Mouse (Mus musculus) CH12.LX (cell line): ENCODE measurements around the gene Npat. TPM values are rescaled to one million over a fixed set of nuclear protein-coding genes. Genes with fewer than 3 reads are reported as not detected.

Experiments
- DNase-seq: peaks from one replicate; pipeline ENCODE4 v3.0.0-alpha.2; 2013; ENCODE audit errors: extremely low read depth
- H3K27ac ChIP-seq: 2 replicates; pipeline ENCODE4 v1.5.1; 2012; ENCODE audit warnings: low read depth, mild to moderate bottlenecking, control low read depth, moderate library complexity; ENCODE audit not compliant: insufficient read depth
- H3K27me3 ChIP-seq: replicated peaks from 2 replicates; pipeline ENCODE3; 2012; ENCODE audit warnings: inconsistent platforms
- H3K36me3 ChIP-seq, 2 experiments: replicated peaks in 1 of 2; 2 replicates each; pipeline versions ENCODE3 to v1.6.1; 2012; ENCODE audit warnings: inconsistent platforms in 1 of 2, low read length in 1 of 2, mild to moderate bottlenecking in 1 of 2, mixed read lengths in 1 of 2, moderate library complexity in 1 of 2; ENCODE audit not compliant: control insufficient read depth in 1 of 2, insufficient read depth in 1 of 2
- H3K4me1 ChIP-seq, 2 experiments: 2 replicates each; pipeline ENCODE4 v1.6.1; 2012; ENCODE audit warnings: inconsistent platforms in 1 of 2, moderate library complexity in 1 of 2; ENCODE audit not compliant: insufficient read depth in 2 of 2, control insufficient read depth in 1 of 2
- H3K4me2 ChIP-seq: 2 replicates; pipeline ENCODE4 v1.6.1; 2012; ENCODE audit warnings: low read depth, mild to moderate bottlenecking, control low read depth; ENCODE audit not compliant: poor library complexity, insufficient read depth, severe bottlenecking
- H3K4me3 ChIP-seq, 3 experiments: fragments of 150-350 bp in 1 of 3; sonication (generic) in 1 of 3; replicated peaks in 1 of 3; 2 replicates each; pipeline versions ENCODE3 to v1.5.1; 2011 to 2012; ENCODE audit warnings: low read depth in 2 of 3, low read length in 2 of 3, mild to moderate bottlenecking in 2 of 3, moderate library complexity in 2 of 3, control low read depth in 1 of 3, improper control_type of control experiment in 1 of 3, inconsistent platforms in 1 of 3, mixed read lengths in 1 of 3; ENCODE audit not compliant: poor library complexity in 1 of 3
- H3K79me2 ChIP-seq: replicated peaks from 2 replicates; pipeline ENCODE4 v1.6.1; 2012; ENCODE audit warnings: mild to moderate bottlenecking, moderate library complexity; ENCODE audit not compliant: control insufficient read depth, poor library complexity, insufficient read depth, severe bottlenecking; ENCODE audit errors: extremely low read depth
- H3K9ac ChIP-seq: 2 replicates; pipeline ENCODE4 v1.6.1; 2012; ENCODE audit warnings: low read depth, mild to moderate bottlenecking, control low read depth, moderate library complexity; ENCODE audit not compliant: insufficient read depth
- H3K9me3 ChIP-seq: replicated peaks from 2 replicates; pipeline ENCODE3; 2012; ENCODE audit warnings: low read length, inconsistent platforms, mixed read lengths
- CHD1 ChIP-seq: IDR thresholded peaks from 2 replicates; pipeline ENCODE4 v1.6.1; 2012; ENCODE audit warnings: low read depth, low read length, improper control_type of control experiment, inconsistent platforms
- ETS1 ChIP-seq: conservative IDR thresholded peaks from 2 replicates; pipeline ENCODE4 v1.6.1; 2012; ENCODE audit warnings: low read depth, mild to moderate bottlenecking, inconsistent platforms, low read length, improper control_type of control experiment, moderate library complexity
- HCFC1 ChIP-seq: IDR thresholded peaks from 2 replicates; pipeline ENCODE4 v1.6.1; 2012; ENCODE audit warnings: low read depth, mild to moderate bottlenecking, inconsistent platforms, low read length, improper control_type of control experiment
- MAFK ChIP-seq: IDR thresholded peaks from 2 replicates; pipeline ENCODE4 v1.6.1; 2011; ENCODE audit warnings: low read length, improper control_type of control experiment; ENCODE audit not compliant: insufficient replicate concordance
- NELFE ChIP-seq: IDR thresholded peaks from 2 replicates; pipeline ENCODE4 v1.6.1; 2011; ENCODE audit warnings: low read depth, low read length, improper control_type of control experiment
- NRF1 ChIP-seq: IDR thresholded peaks from 2 replicates; pipeline ENCODE4 v1.6.1; 2014; ENCODE audit warnings: low read depth, mild to moderate bottlenecking, inconsistent platforms, low read length, improper control_type of control experiment, moderate library complexity
- RAD21 ChIP-seq: IDR thresholded peaks from 2 replicates; pipeline ENCODE4 v1.6.1; 2011; ENCODE audit warnings: low read depth, mild to moderate bottlenecking, low read length, improper control_type of control experiment, moderate library complexity
- SIN3A ChIP-seq: IDR thresholded peaks from 2 replicates; pipeline ENCODE4 v1.6.1; 2012; ENCODE audit warnings: low read length, improper control_type of control experiment, inconsistent platforms
- TBP ChIP-seq: conservative IDR thresholded peaks from 2 replicates; pipeline ENCODE4 v1.6.1; 2011; ENCODE audit warnings: low read depth, low read length, improper control_type of control experiment
- TCF12 ChIP-seq: IDR thresholded peaks from 2 replicates; pipeline ENCODE4 v1.6.1; 2014; ENCODE audit warnings: low read depth, mild to moderate bottlenecking, inconsistent platforms, low read length, improper control_type of control experiment
- UBTF ChIP-seq: IDR thresholded peaks from 2 replicates; pipeline ENCODE4 v1.6.1; 2012; ENCODE audit warnings: low read depth, mild to moderate bottlenecking, inconsistent platforms, low read length, improper control_type of control experiment, moderate library complexity
- ZKSCAN1 ChIP-seq: IDR thresholded peaks from 2 replicates; pipeline ENCODE4 v1.6.1; 2012; ENCODE audit warnings: low read depth, inconsistent platforms, low read length, improper control_type of control experiment, borderline replicate concordance
- ZNF384 ChIP-seq: IDR thresholded peaks from 2 replicates; pipeline ENCODE4 v1.6.1; 2012; ENCODE audit warnings: low read depth, low read length, improper control_type of control experiment, inconsistent platforms
- dilution Hi-C: fragments of 300-500 bp; cut with MboI; formaldehyde crosslinking; loops from 2 replicates; pipeline ENCODE4 v1.14.3; 2020; ENCODE audit warnings: low sequenced_read_pairs; ENCODE audit not compliant: extremely low pct_unique_long_range_greater_than_20kb, extremely low pct_ligation_motif_present
- in situ Hi-C: fragments of 300-500 bp; cut with MboI; formaldehyde crosslinking; loops from 3 replicates; pipeline ENCODE4 v1.14.3; 2019; ENCODE audit warnings: low sequenced_read_pairs, low pct_ligation_motif_present, low pct_unique_long_range_greater_than_20kb, mixed read lengths
- polyA plus RNA-seq: library from polyadenylated mRNA; unstranded; fragments of >175 nt; gene quantifications from 2 replicates; pipeline ENCODE4 v1.2.1, GENCODE M21; 2012; ENCODE audit warnings: low read depth; ENCODE audit not compliant: insufficient read length
- total RNA-seq, 2 experiments: library from RNA; depleted of rRNA; stranded (reverse); fragments of 300-350 nt in 1 of 2; fragments of >200 nt in 1 of 2; gene quantifications; 2 replicates each; pipeline ENCODE4 v1.2.3; 2012 to 2014

The Npat gene
- total and polyA plus RNA-seq, 3 experiments = 12.6 to 21.5 (median 21.2) TPM

GRCm38 (mm10) chr9:53603849-53604248 lies 67.0 kb downstream of the Npat start:
- in situ Hi-C loops (no loop called here), dilution Hi-C loops (no loop called here)
- no peak overlapping the region for H3K4me2 ChIP-seq
- no peak for DNase-seq
- peaks cover 0 to 25% of the 10 kb centered on the region in 2 experiments for H3K36me3 ChIP-seq
- 0 out of 2 replicates have a peak, but pooled peaks cover 5% of the 10 kb centered on the region for H3K79me2 ChIP-seq
- no peak overlapping the region for H3K27ac ChIP-seq
- peaks cover 10 to 22% of the 10 kb centered on the region in 2 experiments; a peak in 3 of 4 replicates for H3K4me1 ChIP-seq
- no peak for TF ChIP-seq SIN3A
- TF ChIP-seq, all 38 proteins: peak for 0
- Histone ChIP-seq H3K9ac (no peak overlapping the region), H3K9me3 (no peaks in the 10 kb centered on the region), H3K4me3 (no peak overlapping the region), H3K27me3 (no peaks in the 10 kb centered on the region)

DNA sequence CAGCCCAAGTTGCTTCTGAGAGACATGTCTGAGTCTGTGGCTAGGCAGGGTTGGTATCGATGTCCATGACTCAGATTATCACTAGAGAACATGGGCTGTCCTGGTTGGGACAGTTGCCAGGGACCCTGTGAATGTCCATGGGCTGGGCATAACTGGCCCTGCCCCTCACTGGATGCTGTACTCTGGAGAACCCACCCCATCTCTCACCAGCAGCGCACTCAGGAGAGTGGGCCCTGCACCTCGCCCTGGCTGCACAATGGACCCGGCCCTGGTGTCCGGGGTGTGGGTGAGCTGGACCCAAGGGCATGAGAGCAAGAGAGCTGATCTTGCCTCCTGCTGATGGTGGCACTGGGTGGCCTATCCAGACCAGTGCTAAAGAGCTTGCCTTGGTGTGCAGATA lies 68.1 kb downstream of the Npat start:
- no peak overlapping the region for H3K4me3 ChIP-seq
- H3K27me3 ChIP-seq = no peaks in the 10 kb centered on the region
- H3K9me3 ChIP-seq = no peaks in the 10 kb centered on the region
- in situ Hi-C loops = no loop called here
- peaks cover 10 to 30% of the 10 kb centered on the region in 2 experiments; a peak in 3 of 4 replicates for H3K4me1 ChIP-seq
- no peak overlapping the region for H3K9ac ChIP-seq
- H3K27ac ChIP-seq = no peak overlapping the region
- H3K36me3 ChIP-seq = peaks cover 0 to 25% of the 10 kb centered on the region in 2 experiments
- TF ChIP-seq TBP (no peak), ZKSCAN1 (no peak), TCF12 (no peak), RAD21 (no peak), UBTF (no peak), HCFC1 (no peak), MAFK (no peak), CHD1 (no peak)
- peaks cover 5% of the 10 kb centered on the region; the same call in 1 of the 2 replicates for H3K79me2 ChIP-seq
- H3K4me2 ChIP-seq = no peak overlapping the region
- dilution Hi-C loops = no loop called here
- no peak for DNase-seq

DNA sequence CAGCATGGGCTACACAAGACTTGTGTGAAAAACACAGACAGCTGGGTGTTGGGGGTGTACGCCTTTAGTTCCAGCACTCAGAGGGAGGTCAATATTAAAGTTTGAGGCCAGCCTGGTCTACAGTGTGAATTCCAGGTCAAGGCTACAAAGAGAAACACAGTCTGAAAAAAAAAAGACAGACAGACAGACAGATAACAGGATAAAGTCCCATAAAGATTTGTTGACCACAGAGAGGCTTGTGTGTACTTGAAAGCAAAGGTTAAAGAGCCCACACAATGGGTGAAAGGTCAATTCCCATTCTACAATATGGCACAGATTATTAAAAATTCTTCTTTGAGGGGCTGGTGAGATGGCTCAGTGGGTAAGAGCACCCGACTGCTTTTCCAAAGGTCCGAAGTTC lies 70.3 kb downstream of the Npat start:
- H3K36me3 ChIP-seq = peaks cover 0 to 19% of the 10 kb centered on the region in 2 experiments
- DNase-seq = no peak
- no peak overlapping the region for H3K9ac ChIP-seq
- H3K4me2 ChIP-seq = no peak overlapping the region
- H3K4me1 ChIP-seq = peaks cover 10 to 32% of the 10 kb centered on the region in 2 experiments; a peak in 3 of 4 replicates
- in situ Hi-C loops = no loop called here
- no peaks in the 10 kb centered on the region for H3K27me3 ChIP-seq
- TF ChIP-seq NELFE (no peak), ZNF384 (no peak), ETS1 (no peak), NRF1 (no peak)
- H3K27ac ChIP-seq = no peak overlapping the region
- peaks cover 5% of the 10 kb centered on the region; the same call in 1 of the 2 replicates for H3K79me2 ChIP-seq
- no peak overlapping the region for H3K4me3 ChIP-seq
- no peaks in the 10 kb centered on the region for H3K9me3 ChIP-seq
- dilution Hi-C loops = no loop called here
